Comparison of ENCODE assay signal across 8 mouse cellular contexts in genomic region chr6:72615151-72615550, GRCm38 (mm10). TPM values are rescaled to one million over a fixed set of nuclear protein-coding genes. Genes with fewer than 3 reads are reported as not detected.
DNase-seq lines count a peak whose midpoint lies in the region; ATAC-seq and TF ChIP-seq lines count a peak whose summit lies in the region.

No protein-coding gene starts in this region.

- peak overlapping the region; percentile 88 for H3K4me2 ChIP-seq in heart, embryonic 16.5 days (ENCODE audit: low read depth, low read length)
- peak overlapping the region; percentile 98 for H3K4me2 ChIP-seq in hindbrain, embryonic 13.5 days
- H3K4me2 ChIP-seq in midbrain, embryonic 14.5 days (ENCODE audit: low read length), result peak overlapping the region; percentile 96

- H3K27ac ChIP-seq in heart, embryonic 16.5 days (ENCODE audit: low read length), result no peak overlapping the region
- H3K27ac ChIP-seq in hindbrain, embryonic 13.5 days, result no peak overlapping the region
- no peak overlapping the region for H3K27ac ChIP-seq in midbrain, embryonic 14.5 days (replicated peaks; ENCODE audit: low read depth, low read length)

- no peaks in the 10 kb centered on the region for H3K9me3 ChIP-seq in heart, embryonic 16.5 days (replicated peaks; ENCODE audit: control insufficient read depth, low read length)
- no peaks in the 10 kb centered on the region for H3K9me3 ChIP-seq in G1E (replicated peaks)
- no peaks in the 10 kb centered on the region for H3K9me3 ChIP-seq in hindbrain, embryonic 13.5 days
- H3K9me3 ChIP-seq in midbrain, embryonic 14.5 days (ENCODE audit: control insufficient read depth, low read length), result no peaks in the 10 kb centered on the region

- no peak for TF ChIP-seq CTCF in G1E (IDR thresholded peaks at IDR 0.05; ENCODE audit: low read depth, low read length)

- 50% methylated on average over 2 of the region's 2 CpGs for WGBS in heart, embryonic 16.5 days
- WGBS in hindbrain, embryonic 13.5 days, result 75% methylated on average over 2 of the region's 2 CpGs
- WGBS in midbrain, embryonic 14.5 days, result 79% methylated on average over 2 of the region's 2 CpGs

- peaks cover 25% of the 10 kb centered on the region for H3K4me1 ChIP-seq in heart, embryonic 16.5 days (ENCODE audit: control insufficient read depth, insufficient read depth, low read length)
- peaks cover 34% of the 10 kb centered on the region for H3K4me1 ChIP-seq in G1E (ENCODE audit: insufficient read depth, low read depth, low read length)
- H3K4me1 ChIP-seq in hindbrain, embryonic 13.5 days (replicated peaks), result peaks cover 39% of the 10 kb centered on the region
- peaks cover 24% of the 10 kb centered on the region for H3K4me1 ChIP-seq in midbrain, embryonic 14.5 days (ENCODE audit: control insufficient read depth, insufficient read depth, low read length)

- no peak for DNase-seq in heart, adult 11 months
- DNase-seq in G1E (ENCODE audit: low spot score), result no peak
- DNase-seq in midbrain, embryonic 14.5 days, result no peak
- no peak for DNase-seq in embryo, embryonic 10 days (ENCODE audit: low spot score)
- DNase-seq in cerebellum, postnatal 10 days, result no peak
- no peak for DNase-seq in thymus, postnatal 4 days

- peak overlapping the region; percentile 77 for H3K9ac ChIP-seq in heart, embryonic 16.5 days (ENCODE audit: low read length)
- peak overlapping the region; percentile 85 for H3K9ac ChIP-seq in hindbrain, embryonic 13.5 days
- no peak overlapping the region for H3K9ac ChIP-seq in midbrain, embryonic 14.5 days (replicated peaks; ENCODE audit: low read length)

- H3K4me3 ChIP-seq in heart, embryonic 16.5 days (ENCODE audit: low read length), result peak overlapping the region; percentile 84
- H3K4me3 ChIP-seq in G1E (ENCODE audit: low read depth, low read length), result peak overlapping the region; percentile 95
- H3K4me3 ChIP-seq in hindbrain, embryonic 13.5 days, result peak overlapping the region; percentile 76
- H3K4me3 ChIP-seq in midbrain, embryonic 14.5 days (replicated peaks; ENCODE audit: low read depth, low read length), result peak overlapping the region; percentile 68; the same call in 1 of the 2 replicates

- ATAC-seq in heart, embryonic 16.5 days (replicated peaks; ENCODE audit: extremely low read depth, insufficient read depth, low FRiP score), result no peak
- ATAC-seq in G1E (ENCODE audit: extremely low read depth, insufficient number of reproducible peaks, low FRiP score, poor library complexity, severe bottlenecking), result no peak
- ATAC-seq in hindbrain, embryonic 13.5 days (ENCODE audit: low FRiP score), result no peak
- ATAC-seq in midbrain, embryonic 14.5 days (ENCODE audit: low FRiP score, low TSS enrichment), result no peak

- H3K27me3 ChIP-seq in heart, embryonic 16.5 days (ENCODE audit: control insufficient read depth, insufficient read depth, low read length), result no peaks in the 10 kb centered on the region
- H3K27me3 ChIP-seq in G1E (ENCODE audit: insufficient read depth, low read length), result no peaks in the 10 kb centered on the region
- H3K27me3 ChIP-seq in hindbrain, embryonic 13.5 days, result no peaks in the 10 kb centered on the region
- H3K27me3 ChIP-seq in midbrain, embryonic 14.5 days (ENCODE audit: control insufficient read depth, insufficient read depth, low read length), result no peaks in the 10 kb centered on the region

- H3K36me3 ChIP-seq in heart, embryonic 16.5 days (ENCODE audit: control insufficient read depth, insufficient read depth), result peaks cover 12% of the 10 kb centered on the region
- H3K36me3 ChIP-seq in G1E (replicated peaks), result peaks cover 53% of the 10 kb centered on the region
- H3K36me3 ChIP-seq in hindbrain, embryonic 13.5 days, result peaks cover 31% of the 10 kb centered on the region
- H3K36me3 ChIP-seq in midbrain, embryonic 14.5 days (ENCODE audit: control insufficient read depth, insufficient read depth, low read length), result peaks cover 30% of the 10 kb centered on the region

RNA-seq across cellular contexts. Expression of gene Tgoln1, which starts 1.6 kb away (rescaled TPM):
- 25.3 and 26.2 TPM in 2 replicates for polyA plus RNA-seq in heart, embryonic 16.5 days (2015; fragmentation: Nextera tagmentation; extraction: Ambion mirVana)
- 49.7 and 50.1 TPM in 2 replicates for total RNA-seq in G1E (2014; fragmentation: Nextera tagmentation)
- 60.3 and 72.6 TPM in 2 replicates for total RNA-seq in G1E (2017)
- 2.0 and 4.4 TPM in 2 replicates for polyA plus RNA-seq in G1E (2012)
- 37.1 and 38.1 TPM in 2 replicates for polyA plus RNA-seq in hindbrain, embryonic 13.5 days (2015; fragmentation: Nextera tagmentation; extraction: Ambion mirVana)
- polyA plus RNA-seq in midbrain, embryonic 14.5 days (2014; fragmentation: Nextera tagmentation; extraction: Ambion mirVana), result 31.6 and 47.1 TPM in 2 replicates

RNA-seq across cellular contexts. Expression of gene Retsat, which starts 16.9 kb away (rescaled TPM):
- 25.3 and 30.5 TPM in 2 replicates for polyA plus RNA-seq in heart, embryonic 16.5 days (2015; fragmentation: Nextera tagmentation; extraction: Ambion mirVana)
- total RNA-seq in G1E (2014; fragmentation: Nextera tagmentation) (13.1 and 13.6 TPM in 2 replicates), G1E (2017) (12.6 and 14.8 TPM in 2 replicates)
- 6.1 and 25.6 TPM in 2 replicates for polyA plus RNA-seq in G1E (2012)
- 4.8 and 5.9 TPM in 2 replicates for polyA plus RNA-seq in hindbrain, embryonic 13.5 days (2015; fragmentation: Nextera tagmentation; extraction: Ambion mirVana)
- polyA plus RNA-seq in midbrain, embryonic 14.5 days (2014; fragmentation: Nextera tagmentation; extraction: Ambion mirVana), result 4.2 and 5.1 TPM in 2 replicates

RNA-seq across cellular contexts. Expression of gene Elmod3, which starts 16.9 kb away (rescaled TPM):
- polyA plus RNA-seq in heart, embryonic 16.5 days (2015; fragmentation: Nextera tagmentation; extraction: Ambion mirVana), result 13.8 and 15.2 TPM in 2 replicates
- 20.4 and 25.5 TPM in 2 replicates for total RNA-seq in G1E (2014; fragmentation: Nextera tagmentation)
- 8.6 and 9.8 TPM in 2 replicates for total RNA-seq in G1E (2017)
- 16.6 and 22.1 TPM in 2 replicates for polyA plus RNA-seq in G1E (2012)
- 15.3 and 15.5 TPM in 2 replicates for polyA plus RNA-seq in hindbrain, embryonic 13.5 days (2015; fragmentation: Nextera tagmentation; extraction: Ambion mirVana)
- polyA plus RNA-seq in midbrain, embryonic 14.5 days (2014; fragmentation: Nextera tagmentation; extraction: Ambion mirVana), result 13.5 and 19.8 TPM in 2 replicates
